Mouse (Mus musculus): Measurements from ENCODE around the gene Fh1. TPM values are rescaled to one million over a fixed set of nuclear protein-coding genes. Genes with fewer than 3 reads are reported as not detected.

Gene Fh1
- polyA plus RNA-seq, 1 experiment, result 115 TPM

GRCm38 (mm10) chr1:175646952-175647351 is 21.5 kb upstream of the Fh1 start:
- TF ChIP-seq POLR2A (IDR thresholded peaks at IDR 0.05; ENCODE audit: extremely low read depth, insufficient read depth, low read length) (no peak), CTCF (IDR thresholded peaks at IDR 0.05; ENCODE audit: extremely low read depth, insufficient read depth, low read length) (no peak)
- H3K27ac ChIP-seq (ENCODE audit: insufficient read depth, low read length), result no peak overlapping the region
- no peaks in the 10 kb centered on the region for H3K4me1 ChIP-seq (ENCODE audit: control insufficient read depth, insufficient read depth, low read length)
- no peak overlapping the region for H3K4me3 ChIP-seq (ENCODE audit: insufficient read depth, low read length)

- H3K4me3 ChIP-seq (ENCODE audit: insufficient read depth, low read length), result no peak overlapping the region
- H3K27ac ChIP-seq (ENCODE audit: insufficient read depth, low read length), result no peak overlapping the region
- H3K4me1 ChIP-seq (ENCODE audit: control insufficient read depth, insufficient read depth, low read length), result no peaks in the 10 kb centered on the region
- no peak for TF ChIP-seq POLR2A (IDR thresholded peaks at IDR 0.05; ENCODE audit: extremely low read depth, insufficient read depth, low read length)
- TF ChIP-seq CTCF (IDR thresholded peaks at IDR 0.05; ENCODE audit: extremely low read depth, insufficient read depth, low read length), result no peak
These were observed 18.2 kb upstream of the Fh1 start for GRCm38 (mm10) chr1:175643496-175644265.

- TF ChIP-seq CTCF (IDR thresholded peaks at IDR 0.05; ENCODE audit: extremely low read depth, insufficient read depth, low read length) (no peak), POLR2A (IDR thresholded peaks at IDR 0.05; ENCODE audit: extremely low read depth, insufficient read depth, low read length) (no peak)
- no peaks in the 10 kb centered on the region for H3K4me1 ChIP-seq (ENCODE audit: control insufficient read depth, insufficient read depth, low read length)
- no peak overlapping the region for H3K4me3 ChIP-seq (ENCODE audit: insufficient read depth, low read length)
- H3K27ac ChIP-seq (ENCODE audit: insufficient read depth, low read length), result no peak overlapping the region
These were observed 15.2 kb upstream of the Fh1 start for GRCm38 (mm10) chr1:175640435-175641150.

- no peak overlapping the region for H3K27ac ChIP-seq (ENCODE audit: insufficient read depth, low read length)
- H3K4me1 ChIP-seq (ENCODE audit: control insufficient read depth, insufficient read depth, low read length), result no peaks in the 10 kb centered on the region
- TF ChIP-seq CTCF (IDR thresholded peaks at IDR 0.05; ENCODE audit: extremely low read depth, insufficient read depth, low read length), result no peak
- TF ChIP-seq POLR2A (IDR thresholded peaks at IDR 0.05; ENCODE audit: extremely low read depth, insufficient read depth, low read length), result no peak
- H3K4me3 ChIP-seq (ENCODE audit: insufficient read depth, low read length), result no peak overlapping the region
These were observed 13.6 kb upstream of the Fh1 start for GRCm38 (mm10) chr1:175639072-175639471.

- H3K4me3 ChIP-seq (ENCODE audit: insufficient read depth, low read length), result no peak overlapping the region
- H3K4me1 ChIP-seq (ENCODE audit: control insufficient read depth, insufficient read depth, low read length), result no peaks in the 10 kb centered on the region
- no peak overlapping the region for H3K27ac ChIP-seq (ENCODE audit: insufficient read depth, low read length)
- TF ChIP-seq CTCF (IDR thresholded peaks at IDR 0.05; ENCODE audit: extremely low read depth, insufficient read depth, low read length), result no peak
- no peak for TF ChIP-seq POLR2A (IDR thresholded peaks at IDR 0.05; ENCODE audit: extremely low read depth, insufficient read depth, low read length)
These were observed 12.2 kb upstream of the Fh1 start for GRCm38 (mm10) chr1:175637677-175638076.

GRCm38 (mm10) chr1:175632470-175632869 is 7.0 kb upstream of the Fh1 start:
- no peak overlapping the region for H3K4me3 ChIP-seq (ENCODE audit: insufficient read depth, low read length)
- no peak overlapping the region for H3K27ac ChIP-seq (ENCODE audit: insufficient read depth, low read length)
- no peak for TF ChIP-seq POLR2A (IDR thresholded peaks at IDR 0.05; ENCODE audit: extremely low read depth, insufficient read depth, low read length)
- TF ChIP-seq CTCF (IDR thresholded peaks at IDR 0.05; ENCODE audit: extremely low read depth, insufficient read depth, low read length), result no peak
- H3K4me1 ChIP-seq (ENCODE audit: control insufficient read depth, insufficient read depth, low read length), result no peaks in the 10 kb centered on the region

GRCm38 (mm10) chr1:175631721-175632221 is 6.3 kb upstream of the Fh1 start:
- H3K27ac ChIP-seq (ENCODE audit: insufficient read depth, low read length), result no peak overlapping the region
- TF ChIP-seq POLR2A (IDR thresholded peaks at IDR 0.05; ENCODE audit: extremely low read depth, insufficient read depth, low read length) (no peak), CTCF (IDR thresholded peaks at IDR 0.05; ENCODE audit: extremely low read depth, insufficient read depth, low read length) (no peak)
- H3K4me1 ChIP-seq (ENCODE audit: control insufficient read depth, insufficient read depth, low read length), result no peaks in the 10 kb centered on the region

DNA sequence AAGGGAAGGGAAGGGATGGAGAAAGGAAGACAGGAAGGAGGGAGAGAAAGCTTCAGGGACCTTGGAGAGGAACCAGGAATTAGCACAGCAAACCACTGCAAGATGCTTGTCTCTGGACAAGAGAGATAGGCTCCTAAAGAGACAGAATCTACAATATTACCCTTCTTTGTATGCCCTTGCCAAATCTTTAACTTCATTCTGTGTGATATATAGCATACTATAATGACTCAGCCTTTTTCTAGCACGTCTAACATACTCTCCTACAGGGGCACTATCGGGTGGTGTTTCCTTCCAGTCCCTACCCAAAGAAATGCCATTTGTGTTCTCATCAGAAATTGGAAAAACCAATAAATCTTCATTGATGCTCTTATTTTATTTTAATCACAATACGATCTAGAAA is 5.6 kb upstream of the Fh1 start:
- TF ChIP-seq POLR2A (IDR thresholded peaks at IDR 0.05; ENCODE audit: extremely low read depth, insufficient read depth, low read length) (no peak), CTCF (IDR thresholded peaks at IDR 0.05; ENCODE audit: extremely low read depth, insufficient read depth, low read length) (no peak)
- H3K27ac ChIP-seq (ENCODE audit: insufficient read depth, low read length), result no peak overlapping the region
- no peaks in the 10 kb centered on the region for H3K4me1 ChIP-seq (ENCODE audit: control insufficient read depth, insufficient read depth, low read length)
- no peak overlapping the region for H3K4me3 ChIP-seq (ENCODE audit: insufficient read depth, low read length)

More at GRCm38 (mm10) chr1:175631721-175632221, 6.3 kb upstream of the Fh1 start:
- no peak overlapping the region for H3K4me3 ChIP-seq (ENCODE audit: insufficient read depth, low read length)

DNA sequence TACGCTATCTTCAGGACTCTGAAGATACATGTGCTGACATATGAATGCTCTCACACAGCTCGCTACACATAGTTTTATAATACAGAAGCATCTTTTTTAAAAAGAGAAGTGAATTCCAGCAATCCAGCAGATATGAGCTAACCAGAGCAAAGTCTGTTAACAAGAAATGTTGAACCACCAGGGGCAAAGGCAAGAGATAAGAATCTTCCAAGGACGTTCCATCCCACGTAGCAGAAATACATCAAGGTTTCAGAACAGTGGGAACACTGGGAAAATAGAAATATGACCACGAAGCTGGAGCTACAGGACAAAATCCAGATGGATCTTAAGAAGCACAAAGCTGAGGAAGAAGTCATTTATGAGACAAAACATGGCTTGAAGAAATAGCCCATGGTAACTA is 4.9 kb upstream of the Fh1 start:
- Histone ChIP-seq H3K27ac (ENCODE audit: insufficient read depth, low read length) (no peak overlapping the region), H3K4me1 (ENCODE audit: control insufficient read depth, insufficient read depth, low read length) (no peaks in the 10 kb centered on the region), H3K4me3 (ENCODE audit: insufficient read depth, low read length) (no peak overlapping the region)
- no peak for TF ChIP-seq CTCF (IDR thresholded peaks at IDR 0.05; ENCODE audit: extremely low read depth, insufficient read depth, low read length)
- TF ChIP-seq POLR2A (IDR thresholded peaks at IDR 0.05; ENCODE audit: extremely low read depth, insufficient read depth, low read length), result no peak
